Mouse (Mus musculus) frontal cortex, postnatal 25 days (tissue): Measurements from ENCODE around the gene Hexdc.

Experiments used
- DNase-seq, 2 experiments: peaks; one replicate each; pipeline ENCODE4 v3.0.0; 2022; ENCODE audit warnings: low spot score in 2 of 2

Gene Hexdc

DNA sequence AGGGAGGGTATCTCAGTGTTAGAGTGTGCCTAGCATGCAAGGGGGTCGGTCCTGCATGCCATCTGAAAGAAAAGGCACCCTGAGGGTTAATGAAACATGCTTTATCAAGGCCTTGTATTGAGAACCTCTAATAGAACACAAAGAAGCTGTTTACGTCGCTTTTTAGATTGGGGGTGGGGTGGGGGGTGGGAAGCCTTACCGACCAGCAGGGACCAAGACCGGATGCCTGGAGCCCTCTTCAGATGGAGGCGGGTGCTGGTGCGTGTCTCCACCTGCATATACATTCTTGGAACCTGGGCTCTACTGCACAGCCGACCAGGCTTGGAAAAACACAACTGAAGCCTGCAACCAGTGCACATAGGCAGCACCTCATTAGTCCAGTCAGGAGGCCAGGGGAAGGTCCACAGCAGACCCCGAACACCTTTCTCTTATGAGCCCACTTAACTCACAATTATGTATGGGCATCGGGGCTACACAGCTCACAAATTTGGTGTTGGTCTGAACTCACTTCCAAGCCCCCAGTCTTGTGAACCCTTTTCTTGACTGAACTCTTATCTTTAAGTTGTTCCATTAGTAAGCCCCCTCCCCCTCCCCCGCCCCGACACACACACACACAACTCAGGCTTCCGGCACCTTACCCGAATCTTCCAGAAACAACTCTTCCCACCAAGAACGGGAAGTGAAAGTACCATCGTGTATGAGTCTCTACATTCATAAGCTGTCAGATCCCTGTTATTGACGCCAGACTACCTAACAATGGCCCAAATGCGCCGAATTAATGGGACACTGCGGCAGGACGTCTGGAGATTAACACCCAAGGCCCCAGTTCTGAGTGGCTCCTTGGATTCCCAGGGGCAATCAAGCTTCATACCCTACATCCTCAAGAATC, 24.1 kb downstream of the Hexdc start:
- DNase-seq, result no peak

DNA sequence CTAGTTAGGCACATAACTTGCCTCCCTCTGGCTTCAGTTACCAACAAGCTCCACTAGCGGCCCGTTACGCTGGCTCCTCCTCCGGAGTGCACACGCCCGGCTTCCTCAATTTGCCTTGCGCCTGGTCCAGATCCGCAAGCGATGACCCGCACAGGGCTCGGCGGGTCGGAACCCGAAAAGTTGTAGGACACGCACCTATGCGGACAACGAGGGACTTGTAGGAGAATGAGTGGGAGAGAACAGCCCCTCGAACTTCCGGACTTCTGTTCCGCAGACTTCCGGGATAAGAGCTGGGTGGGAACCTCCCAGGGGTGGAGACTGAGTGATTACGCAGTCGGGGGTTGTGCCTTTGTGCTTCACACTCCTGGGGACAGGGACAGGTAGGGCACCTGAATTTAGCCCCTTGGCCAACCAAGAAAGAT, 24.8 kb downstream of the Hexdc start, which contains the start of gene Cybc1:
Cybc1 (minus strand) TSS at position 305 of the 422 bp plus-strand sequence.
- peak; percentile 47 to 49 for DNase-seq

DNA sequence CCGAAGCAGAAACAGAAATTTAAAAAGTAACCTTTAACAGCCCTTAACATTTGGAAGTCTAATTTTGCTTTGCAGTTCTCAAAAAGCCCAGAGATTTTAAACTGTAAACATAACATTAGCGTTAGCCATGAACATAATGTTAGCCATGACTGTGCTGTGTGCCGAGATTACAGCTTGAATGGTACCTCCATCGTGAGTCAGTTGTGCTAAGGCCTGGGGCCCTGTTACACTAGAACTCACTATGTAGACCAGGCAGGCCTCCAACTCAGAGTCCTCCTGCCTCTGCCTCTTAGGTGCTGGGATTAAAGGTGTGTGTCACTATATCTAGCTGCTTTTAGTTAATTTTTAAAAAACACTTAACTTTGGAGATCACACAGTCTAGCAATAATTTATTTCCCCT, 27.0 kb downstream of the Hexdc start:
- DNase-seq, result no peak

DNA sequence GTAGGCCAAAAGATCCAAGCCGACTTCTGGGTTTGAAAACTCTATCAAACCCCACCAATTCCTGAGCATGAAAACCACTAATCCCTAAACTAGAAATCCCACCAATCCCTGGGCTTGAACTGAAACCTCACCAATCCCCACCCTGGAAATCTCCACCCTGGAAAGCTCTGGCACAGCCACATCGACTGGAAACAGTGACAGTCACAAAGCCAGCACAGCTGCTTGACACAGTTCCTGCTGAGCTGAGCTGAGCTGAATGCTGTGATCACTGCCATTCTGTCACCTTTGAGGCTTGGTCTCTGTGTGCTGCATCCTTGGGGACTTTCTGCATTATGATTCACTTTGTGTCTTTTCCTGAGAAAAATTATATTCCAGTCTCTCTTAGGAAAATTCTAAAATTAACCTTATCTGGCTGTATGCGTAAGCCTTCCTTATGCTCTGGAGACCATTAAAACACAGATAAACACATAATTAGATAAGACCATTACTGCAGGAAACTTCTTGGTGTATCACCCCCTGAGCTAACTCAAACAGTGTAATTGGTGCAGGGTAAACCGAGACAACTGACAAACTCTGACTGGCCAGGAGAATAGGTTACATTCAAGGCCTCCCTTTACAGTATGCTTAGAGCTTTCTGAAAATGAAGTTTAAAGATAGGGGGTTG, 27.5 kb downstream of the Hexdc start:
- DNase-seq, result no peak

DNA sequence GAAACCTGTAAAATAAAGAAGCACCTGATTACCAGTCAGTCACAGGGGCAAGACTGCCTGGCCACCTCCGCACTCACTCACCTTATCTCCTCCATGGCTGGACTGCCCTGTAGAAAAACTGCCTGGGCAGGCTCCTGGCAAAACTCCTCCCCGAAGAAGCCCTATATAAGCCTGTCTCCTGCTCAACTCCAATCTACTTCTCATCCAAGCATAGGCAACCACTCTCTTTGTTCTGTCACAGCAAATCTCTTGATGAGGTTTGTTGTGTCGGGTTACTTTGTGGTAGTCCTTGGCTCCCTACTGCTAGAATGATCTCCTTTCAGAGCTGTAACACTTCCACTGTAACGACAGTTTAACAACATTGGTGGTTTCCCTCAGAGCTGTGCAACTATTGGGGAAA, 28.5 kb downstream of the Hexdc start:
- no peak for DNase-seq

DNA sequence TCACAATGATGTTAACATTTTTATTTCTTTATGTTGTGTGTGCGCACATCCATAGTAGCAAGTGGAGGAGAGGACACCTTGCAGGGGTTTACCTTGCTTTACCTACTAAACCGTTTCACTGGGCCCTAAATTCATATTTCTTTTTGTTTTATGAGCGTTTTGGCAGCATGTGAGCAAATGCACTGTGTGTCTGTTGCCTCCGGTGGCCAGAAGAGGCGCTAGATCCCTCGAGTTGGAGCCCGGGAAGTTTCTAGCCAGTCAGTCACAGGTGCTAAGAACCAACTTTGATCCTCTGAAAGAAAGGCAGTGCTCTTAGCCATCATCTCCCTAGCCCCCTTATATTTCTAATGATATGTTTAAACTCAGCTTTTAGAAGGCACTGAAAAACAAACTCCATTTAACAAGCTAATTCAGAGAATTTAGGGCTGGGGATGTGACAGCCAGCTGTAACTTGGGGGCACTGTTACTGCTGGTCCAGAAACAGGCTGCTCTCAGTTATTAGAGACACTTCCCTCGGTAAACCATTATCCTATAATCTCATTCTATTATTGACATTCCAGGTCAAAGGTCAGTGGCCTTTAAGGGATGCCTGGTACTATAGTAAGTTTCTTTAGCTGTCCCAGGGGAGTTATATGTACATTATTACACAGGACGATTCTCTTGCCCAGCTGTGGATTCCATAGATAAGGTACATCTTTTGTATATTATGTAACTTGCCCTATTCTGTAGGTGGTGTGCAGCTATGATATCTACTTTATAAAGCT, 31.4 kb downstream of the Hexdc start:
- no peak for DNase-seq

DNA sequence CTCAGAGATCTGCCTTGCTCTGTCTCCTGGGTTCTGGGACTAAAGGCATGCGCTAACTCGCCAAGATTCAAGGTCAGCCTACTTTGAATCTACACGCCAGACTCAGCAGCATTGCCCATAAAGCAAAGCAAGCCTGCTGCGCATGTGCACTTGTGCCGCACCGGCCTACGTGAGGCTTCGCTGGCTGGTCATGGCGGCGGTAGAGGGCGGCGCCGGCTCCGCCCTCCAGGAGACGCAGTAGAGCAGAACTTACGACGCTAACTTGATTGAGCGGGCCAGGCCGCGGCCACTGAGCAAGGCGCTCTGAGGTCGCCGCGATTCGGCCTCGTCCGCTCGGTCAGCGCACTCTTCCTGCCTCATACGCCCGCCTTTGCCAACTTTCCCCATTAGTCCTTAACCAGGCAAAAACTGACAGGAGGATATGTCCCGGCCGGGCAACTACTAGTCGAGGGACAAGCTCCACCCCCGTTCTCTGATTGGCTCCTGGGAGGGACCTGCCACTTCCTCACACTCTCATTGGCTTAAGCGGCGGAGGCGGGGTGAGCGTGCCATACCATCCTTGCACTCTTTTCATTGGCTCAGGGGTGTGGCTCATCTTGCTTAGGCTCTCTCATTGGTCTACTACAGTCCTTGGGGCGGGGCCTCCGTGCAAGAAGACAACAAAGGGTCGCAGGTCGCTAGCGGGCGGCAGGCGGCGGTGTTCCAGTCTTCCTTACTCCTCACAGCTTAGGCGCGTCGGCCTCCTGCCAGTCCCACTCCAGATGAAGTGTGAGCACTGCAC, 32.5 kb downstream of the Hexdc start, which contains the start of gene Narf:
Narf (plus strand) TSS at position 690 of the 781 bp plus-strand sequence.
- peak; percentile 95 to 98 for DNase-seq

DNA sequence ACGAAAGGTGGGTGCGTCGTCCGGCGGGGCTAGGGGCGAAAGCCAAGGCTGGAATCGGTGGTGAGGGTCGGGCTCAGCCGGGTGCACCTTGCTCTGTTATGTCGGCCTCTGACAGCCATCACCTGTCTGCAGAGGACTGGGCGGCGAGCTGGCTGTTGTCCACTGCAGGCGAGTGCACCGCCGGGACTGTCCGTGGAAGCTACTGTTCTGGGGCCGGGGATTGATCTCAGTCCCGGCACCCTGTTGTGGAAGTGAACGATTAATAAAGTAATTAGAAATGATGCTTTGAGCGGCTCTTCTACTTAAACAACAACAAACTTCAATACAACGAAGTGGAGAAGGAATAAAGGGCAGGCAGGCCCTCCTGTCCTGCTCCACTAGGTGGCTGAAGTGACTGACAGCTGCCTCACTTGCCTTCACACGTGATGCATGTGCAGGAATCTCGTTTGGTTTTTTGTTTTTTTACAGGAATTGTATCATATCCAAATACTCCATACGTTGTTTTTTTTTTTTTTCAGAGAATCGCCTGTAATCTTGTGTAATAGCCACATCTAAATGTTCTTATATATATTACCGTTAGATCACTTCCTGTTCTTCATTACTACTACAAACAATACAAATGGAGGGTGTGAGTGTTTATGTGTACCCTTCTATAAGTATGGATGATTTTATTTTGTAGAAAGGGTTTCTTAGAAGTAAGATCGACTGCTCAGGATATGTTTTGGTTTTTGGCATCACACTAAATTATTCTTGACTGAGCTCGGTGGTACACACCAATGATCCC, 33.3 kb downstream of the Hexdc start:
- no peak for DNase-seq

DNA sequence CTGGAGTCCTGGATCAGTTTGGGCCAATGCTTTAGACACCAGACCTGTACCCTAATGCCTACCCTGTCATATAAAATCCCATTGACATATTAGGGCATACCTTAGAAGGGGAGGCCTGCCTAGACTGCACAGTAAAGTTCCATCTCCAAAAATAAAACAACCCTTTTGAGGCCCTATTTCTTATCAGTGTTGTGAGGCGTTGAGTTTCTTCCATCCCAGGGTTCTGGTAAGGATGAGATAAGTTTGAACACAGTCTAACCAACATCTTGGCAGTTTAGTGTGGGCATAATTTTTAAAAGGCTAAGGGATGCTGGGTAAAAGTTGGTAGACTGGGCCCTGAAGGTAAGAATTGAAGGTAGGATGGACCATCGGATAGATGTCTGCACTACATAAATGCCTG, 35.4 kb downstream of the Hexdc start:
- DNase-seq, result no peak

DNA sequence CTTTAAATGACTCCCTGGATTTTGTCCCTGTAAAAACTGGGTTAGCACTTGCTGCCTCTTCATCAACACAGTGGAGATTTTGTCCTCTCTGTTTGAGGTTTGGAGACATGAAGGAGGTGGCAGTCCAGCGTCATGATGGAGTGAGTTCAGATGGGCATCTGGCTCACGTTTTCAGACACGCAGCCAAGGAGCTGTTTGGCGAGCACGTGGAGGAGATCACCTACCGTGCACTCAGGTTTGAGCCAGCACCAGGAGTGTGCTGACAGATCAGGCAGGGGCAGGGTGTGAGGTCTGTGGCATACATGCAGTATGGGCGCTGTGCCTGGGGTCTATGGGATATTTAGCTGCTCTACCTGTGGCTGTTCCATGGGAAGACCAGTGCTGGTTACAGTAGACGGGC, 46.0 kb downstream of the Hexdc start:
- DNase-seq, result no peak

DNA sequence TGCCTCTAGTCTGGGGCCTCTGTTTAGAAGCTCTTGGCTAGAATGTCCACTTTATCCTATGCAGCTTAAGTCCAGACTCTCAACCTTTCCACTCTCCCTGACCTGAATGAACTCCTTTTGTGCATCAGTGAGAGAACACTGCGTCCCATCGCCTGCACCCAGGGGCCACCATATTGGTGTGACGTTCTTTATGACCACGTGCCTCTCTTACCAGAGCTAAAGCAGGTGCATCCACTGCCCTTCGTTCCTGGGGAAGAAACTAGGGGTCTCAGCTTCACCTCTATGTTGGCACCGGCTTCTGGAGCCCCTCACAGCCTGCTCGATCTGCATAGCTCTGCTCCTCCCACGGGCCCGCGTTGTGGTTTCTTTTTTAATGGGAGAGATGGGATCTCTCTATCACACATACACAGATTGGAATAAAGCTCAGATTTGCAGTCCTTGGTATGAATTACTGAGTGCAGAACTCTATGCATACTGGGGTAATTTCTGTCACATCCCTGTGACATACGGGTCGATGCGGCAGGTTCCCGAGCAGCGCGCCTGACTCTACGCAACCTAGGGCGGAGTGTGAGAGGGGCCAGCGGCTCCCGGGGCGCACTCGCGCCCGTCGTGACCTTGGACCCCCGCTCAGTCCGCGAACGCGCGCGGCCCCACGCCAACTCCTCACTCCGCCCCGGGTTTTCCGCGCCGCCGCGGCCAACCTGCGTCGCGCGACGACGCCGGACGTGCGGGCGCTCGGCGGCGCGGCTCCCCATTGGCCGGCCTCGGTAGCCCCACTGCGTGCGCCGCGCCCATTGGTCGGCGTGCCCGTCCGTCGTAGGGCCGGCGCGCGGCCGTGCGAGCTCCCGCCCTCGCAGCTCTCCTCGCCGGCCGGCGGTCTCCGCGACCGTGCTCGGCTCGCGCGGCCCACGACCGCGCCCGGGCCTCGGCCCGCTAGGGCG, 55.2 kb downstream of the Hexdc start, which contains the start of gene Foxk2:
Foxk2 (plus strand) TSS at position 831 of the 941 bp plus-strand sequence.
- peak; percentile 71 to 83 for DNase-seq

DNA sequence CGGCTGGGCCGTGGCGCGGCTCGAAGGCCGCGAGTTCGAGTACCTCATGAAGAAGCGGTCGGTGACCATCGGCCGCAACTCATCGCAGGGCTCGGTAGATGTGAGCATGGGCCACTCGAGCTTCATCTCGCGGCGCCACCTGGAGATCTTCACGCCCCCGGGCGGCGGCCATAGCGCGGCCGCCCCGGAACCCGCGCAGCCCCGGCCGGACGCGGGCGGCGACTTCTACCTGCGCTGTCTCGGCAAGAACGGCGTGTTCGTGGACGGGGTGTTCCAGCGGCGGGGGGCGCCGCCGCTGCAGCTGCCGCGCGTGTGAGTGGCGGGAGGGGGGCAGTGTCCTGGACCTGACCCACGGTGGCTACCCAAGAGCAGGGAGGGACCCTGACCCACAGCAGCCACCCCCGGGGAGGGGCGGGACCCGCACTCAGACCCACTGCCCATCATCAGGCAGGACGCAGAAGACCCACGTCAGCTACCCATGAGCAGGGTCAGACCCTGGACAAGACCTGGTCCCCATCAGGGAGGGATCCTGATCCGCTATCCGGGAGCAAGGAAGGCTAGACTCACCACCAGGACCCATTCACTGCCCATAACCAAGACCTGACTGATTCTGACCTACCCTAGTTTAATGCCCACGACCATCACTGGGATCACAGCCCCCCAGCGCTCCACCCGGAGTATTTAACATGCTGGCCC, 56.1 kb downstream of the Hexdc start:
- DNase-seq, result peak; percentile 13 to 19

DNA sequence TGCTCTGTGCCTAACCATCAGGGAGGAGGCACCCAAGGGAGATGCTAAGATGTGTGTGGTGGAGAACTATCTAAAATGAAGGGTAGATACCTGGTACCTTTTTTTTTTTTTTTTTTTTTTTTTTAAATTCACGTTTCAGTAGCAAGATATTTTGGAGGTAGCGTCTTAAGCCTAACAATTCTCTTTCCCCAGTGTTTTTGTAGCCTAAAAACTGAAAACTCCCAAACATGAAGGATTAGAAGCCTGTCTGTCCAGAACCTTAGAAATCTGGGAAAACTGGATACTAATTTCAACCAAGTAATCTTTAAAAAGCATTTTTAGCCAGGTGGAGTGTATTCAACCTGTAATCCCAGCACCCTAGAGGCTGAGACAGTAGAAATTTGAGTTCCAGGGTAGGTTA, 56.8 kb downstream of the Hexdc start:
- DNase-seq, result no peak
